Mouse (Mus musculus): ENCODE measurements around the gene Upk3bl.

Upk3bl gene

GRCm38 (mm10) chr5:136054301-136055077 lies at the start of gene Upk3bl:
Upk3bl (plus strand) TSS chr5:136054492.
- in situ Hi-C loops (cut with MseI, MboI) = no loop called here

- in situ Hi-C loops (cut with MseI, MboI) = no loop called here
Observed at GRCm38 (mm10) chr5:136004537-136004936, 49.8 kb upstream of the Upk3bl start.

GRCm38 (mm10) chr5:136007745-136008144 lies 46.5 kb upstream of the Upk3bl start:
- in situ Hi-C loops (cut with MseI, MboI) = no loop called here

GRCm38 (mm10) chr5:136014877-136015276 lies 39.4 kb upstream of the Upk3bl start:
- in situ Hi-C loops (cut with MseI, MboI) = no loop called here

GRCm38 (mm10) chr5:136015586-136015985 lies 38.7 kb upstream of the Upk3bl start:
- in situ Hi-C loops (cut with MseI, MboI) = no loop called here

GRCm38 (mm10) chr5:136016014-136016876 lies 38.0 kb upstream of the Upk3bl start:
- in situ Hi-C loops (cut with MseI, MboI) = no loop called here

GRCm38 (mm10) chr5:136017262-136017661 lies 37.0 kb upstream of the Upk3bl start:
- in situ Hi-C loops (cut with MseI, MboI) = no loop called here

GRCm38 (mm10) chr5:136018726-136019125 lies 35.6 kb upstream of the Upk3bl start:
- in situ Hi-C loops (cut with MseI, MboI) = no loop called here

GRCm38 (mm10) chr5:136019907-136020306 lies 34.4 kb upstream of the Upk3bl start:
- in situ Hi-C loops (cut with MseI, MboI) = no loop called here

- in situ Hi-C loops (cut with MseI, MboI) = no loop called here
Observed at GRCm38 (mm10) chr5:136025712-136026111, 28.6 kb upstream of the Upk3bl start.

- in situ Hi-C loops (cut with MseI, MboI) = no loop called here
Observed at GRCm38 (mm10) chr5:136026859-136027258, 27.4 kb upstream of the Upk3bl start.

- in situ Hi-C loops (cut with MseI, MboI) = no loop called here
Observed at GRCm38 (mm10) chr5:136027612-136028311, 26.5 kb upstream of the Upk3bl start.

- in situ Hi-C loops (cut with MseI, MboI) = no loop called here
Observed at GRCm38 (mm10) chr5:136034868-136035267, 19.4 kb upstream of the Upk3bl start.

- in situ Hi-C loops (cut with MseI, MboI) = no loop called here
Observed at GRCm38 (mm10) chr5:136035285-136035684, 19.0 kb upstream of the Upk3bl start.

GRCm38 (mm10) chr5:136036667-136037066 lies 17.6 kb upstream of the Upk3bl start:
- in situ Hi-C loops (cut with MseI, MboI) = no loop called here

- in situ Hi-C loops (cut with MseI, MboI) = no loop called here
Observed at GRCm38 (mm10) chr5:136038258-136039214, 15.8 kb upstream of the Upk3bl start, which contains the start of gene Upk3b. Upk3b (plus strand) TSS chr5:136038496.

- in situ Hi-C loops (cut with MseI, MboI) = no loop called here
Observed at GRCm38 (mm10) chr5:136040210-136040609, 14.1 kb upstream of the Upk3bl start.

- in situ Hi-C loops (cut with MseI, MboI) = no loop called here
Observed at GRCm38 (mm10) chr5:136041260-136041659, 13.0 kb upstream of the Upk3bl start.

GRCm38 (mm10) chr5:136041666-136042065 lies 12.6 kb upstream of the Upk3bl start:
- in situ Hi-C loops (cut with MseI, MboI) = no loop called here

- in situ Hi-C loops (cut with MseI, MboI) = no loop called here
Observed at GRCm38 (mm10) chr5:136044865-136045264, 9.4 kb upstream of the Upk3bl start.

GRCm38 (mm10) chr5:136045408-136045807 lies 8.9 kb upstream of the Upk3bl start:
- in situ Hi-C loops (cut with MseI, MboI) = no loop called here

All from mouse trophoblast stem cell (cell line).